Mouse (Mus musculus) E14TG2a.4 (cell line): ENCODE data around the gene 2700049A03Rik.

Source experiments
- CTCF ChIP-seq: conservative IDR thresholded peaks from 2 replicates; pipeline ENCODE4 v1.5.1; 2014; ENCODE audit warnings: low read length
- NANOG ChIP-seq: IDR thresholded peaks from 2 replicates; pipeline ENCODE4 v1.6.1; 2014; ENCODE audit warnings: borderline replicate concordance, low read length, mixed read lengths
- POU5F1 ChIP-seq: IDR thresholded peaks from 2 replicates; pipeline ENCODE4 v1.6.1; 2014; ENCODE audit warnings: low read length, borderline replicate concordance

DNA sequence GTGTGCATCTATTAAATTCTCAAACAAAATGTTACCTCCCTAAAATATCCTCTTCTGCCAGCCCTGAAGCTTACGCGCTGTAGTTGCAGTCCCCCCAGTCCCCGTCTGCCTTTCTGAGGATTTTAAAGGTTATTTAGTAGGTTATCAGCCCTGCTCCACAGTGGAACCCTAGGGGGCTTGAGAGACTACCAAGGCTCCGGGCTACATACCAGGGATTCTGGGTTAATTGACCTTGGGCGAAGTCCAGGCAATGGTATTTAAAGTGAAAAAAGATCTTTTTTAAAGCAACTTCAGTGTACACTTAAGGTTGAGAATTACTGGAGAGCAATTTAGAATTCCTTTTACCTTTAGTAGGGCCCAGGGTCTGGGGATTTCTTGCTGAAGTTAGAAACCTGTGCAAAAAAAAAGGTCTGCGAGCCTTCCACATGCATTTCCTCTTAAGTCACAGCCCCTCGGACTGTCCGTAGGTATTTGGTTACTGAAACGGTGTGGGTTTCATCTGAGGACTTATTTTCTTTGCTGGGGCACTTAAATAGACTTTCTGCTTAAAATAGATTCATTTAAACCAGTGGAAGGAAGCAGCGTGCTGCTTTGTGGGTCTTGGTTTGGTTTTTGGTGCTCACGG is 108.2 kb downstream of the 2700049A03Rik start:
- no peak for TF ChIP-seq CTCF
- no peak for TF ChIP-seq POU5F1
- TF ChIP-seq NANOG, result no peak
